Mouse (Mus musculus) embryonic stem cell, embryonic (primary cell): ENCODE results near the gene Fam196a.

Experiments used
- CTCF ChIA-PET, 4 experiments: fragments of 300-600 bp in 2 of 4; fragments of 350-600 bp in 2 of 4; sonication (Branson Sonifier 250); formaldehyde crosslinking; loops; one replicate each; lab custom pipeline; 2022; ENCODE audit warnings: inconsistent platforms in 2 of 4; lab: Charles Lee
- POLR2A ChIA-PET, 4 experiments: fragments of 300-600 bp in 2 of 4; fragments of 350-600 bp in 2 of 4; sonication (Branson Sonifier 250); formaldehyde crosslinking; loops; one replicate each; lab custom pipeline; 2022; ENCODE audit warnings: antibody characterized with exemption in 4 of 4, inconsistent platforms in 1 of 4; lab: Charles Lee

The Fam196a gene

GRCm38 (mm10) chr7:134937927-134938609 is at the start of gene Fam196a:
Gene Fam196a, minus strand, starts transcription at chr7:134938430.
- CTCF ChIA-PET: interaction anchor here (0.5 to 2.1 kb wide), 14 partner anchors 8 to 1302 kb away, joined by 3 to 7 read pairs (median 4); no protein-coding TSS in a partner anchor
- POLR2A ChIA-PET: interaction anchor here in 2 of 4 experiments (0.6 to 1.2 kb wide), 5 partner anchors 23 to 258 kb away, joined by 3 to 4 read pairs (median 3); no protein-coding TSS in a partner anchor

GRCm38 (mm10) chr7:134961608-134962007 is 23.4 kb upstream of the Fam196a start:
- ChIA-PET POLR2A (interaction anchor here in 2 of 4 experiments (1.0 kb wide), 2 partner anchors 16 to 23 kb away, joined by 3 read pairs; partner anchors contain the start of gene Fam196a (in 1 of the 2)), CTCF (interaction anchor here (0.6 to 2.9 kb wide), 37 partner anchors 14 to 663 kb away, joined by 3 to 30 read pairs (median 4); partner anchors contain the start of gene Fam196a (in 1 of the 4))

GRCm38 (mm10) chr7:134960871-134961270 is 22.6 kb upstream of the Fam196a start:
- POLR2A ChIA-PET: interaction anchor here in 2 of 4 experiments (1.0 kb wide), 2 partner anchors 16 to 23 kb away, joined by 3 read pairs; partner anchors contain the start of gene Fam196a (in 1 of the 2)
- CTCF ChIA-PET: interaction anchor here (0.6 to 2.9 kb wide), 42 partner anchors 13 to 755 kb away, joined by 3 to 30 read pairs (median 4); partner anchors contain the start of genes Fam196a (in 1 of the 4) and Mki67 (in 1 of the 4)

GRCm38 (mm10) chr7:134959086-134959485 is 20.9 kb upstream of the Fam196a start:
- CTCF ChIA-PET: no interaction called here
- POLR2A ChIA-PET: no interaction called here

DNA sequence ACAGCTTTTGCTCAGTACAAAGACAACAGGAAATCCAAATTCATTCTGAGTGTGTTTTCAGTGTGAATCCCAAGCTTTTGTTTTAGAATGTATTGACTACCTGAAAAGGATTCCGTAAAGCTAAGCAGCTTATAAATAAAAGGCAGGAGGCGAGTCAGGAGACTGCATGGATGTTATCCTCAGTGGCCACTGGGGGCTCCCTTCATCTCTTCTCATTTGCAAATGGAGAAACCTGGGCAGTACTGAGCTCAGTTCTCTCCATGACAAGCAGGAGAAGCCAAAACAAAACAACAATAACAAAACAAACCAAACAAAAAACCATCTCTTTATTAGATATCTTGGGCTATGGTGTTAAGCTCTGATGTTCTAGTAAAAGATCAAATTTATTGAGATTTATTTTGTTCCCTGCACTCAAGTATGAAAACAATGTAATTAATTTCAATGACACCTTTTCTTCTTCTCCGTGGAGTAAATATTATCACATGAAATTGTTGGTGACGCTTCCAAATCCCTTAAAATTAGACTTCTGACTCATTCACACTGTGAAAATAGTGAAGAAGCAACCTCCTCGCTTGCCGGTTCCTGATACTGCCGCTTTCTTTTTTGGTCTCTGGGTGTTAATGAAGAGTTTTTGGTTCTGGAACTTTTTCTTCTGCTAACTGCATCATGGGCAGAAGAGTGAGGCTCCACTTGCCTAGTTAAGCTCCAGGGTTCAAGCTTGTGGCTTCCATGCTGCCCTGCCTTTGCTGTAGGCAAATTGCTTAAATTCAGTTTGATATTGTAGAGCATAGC is 7.9 kb upstream of the Fam196a start:
- POLR2A ChIA-PET: interaction anchor here in 2 of 4 experiments (1.3 kb wide), 2 partner anchors 10 to 15 kb away, joined by 3 read pairs; no protein-coding TSS in a partner anchor
- CTCF ChIA-PET: interaction anchor here (0.6 to 1.8 kb wide), 18 partner anchors 8 to 700 kb away, joined by 3 to 14 read pairs (median 4); partner anchors contain the start of gene Fam196a (in 1 of the 4)

DNA sequence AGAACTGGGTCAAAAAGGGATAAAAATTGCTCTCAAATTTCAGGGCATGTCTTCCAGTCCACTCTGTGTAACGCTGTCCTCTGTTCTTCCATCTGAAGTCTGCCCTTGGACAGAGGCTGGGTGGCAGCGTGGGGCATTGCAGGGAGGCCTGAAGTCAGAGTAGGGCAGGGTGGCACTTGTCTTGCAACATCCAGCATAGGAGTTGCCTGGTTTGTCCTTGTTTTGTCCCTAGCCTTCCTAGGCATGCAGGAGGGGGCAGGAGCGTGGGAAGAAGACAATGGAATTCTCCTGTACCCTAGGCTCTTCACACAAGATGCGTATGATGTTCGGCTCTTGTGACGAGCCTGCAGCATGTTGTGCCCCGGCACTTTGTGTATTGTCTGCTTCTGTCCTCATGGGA is 5.5 kb upstream of the Fam196a start:
- ChIA-PET CTCF (no interaction called here), POLR2A (interaction anchor here in 1 of 4 experiments (1.2 kb wide), 1 partner anchor 11 kb away, joined by 4 read pairs; no protein-coding TSS in a partner anchor)

GRCm38 (mm10) chr7:134943063-134943462 is 4.8 kb upstream of the Fam196a start:
- ChIA-PET POLR2A (interaction anchor here in 2 of 4 experiments (1.2 to 1.3 kb wide), 2 partner anchors 10 to 25 kb away, joined by 3 to 4 read pairs; no protein-coding TSS in a partner anchor), CTCF (interaction anchor here in 2 of 4 experiments (0.6 to 0.9 kb wide), 3 partner anchors 247 to 488 kb away, joined by 3 read pairs; no protein-coding TSS in a partner anchor)

DNA sequence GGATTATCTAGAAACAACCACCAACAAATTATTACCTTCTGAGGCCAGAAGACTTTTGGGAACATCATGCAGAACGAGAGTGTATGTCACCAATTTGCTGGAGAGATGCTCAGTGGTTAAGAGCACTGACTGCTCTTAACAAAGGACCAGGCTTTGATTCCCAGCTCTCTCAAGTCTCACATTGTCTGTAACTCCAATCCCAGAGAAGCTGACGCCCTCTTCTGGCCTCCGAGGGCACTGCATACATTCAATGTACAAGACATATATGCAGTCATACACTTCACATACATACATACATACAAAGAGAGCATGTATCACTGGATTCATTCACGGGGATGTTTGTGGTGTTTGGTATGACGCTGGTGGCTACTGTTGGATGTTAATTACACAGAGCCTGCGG is 3.7 kb upstream of the Fam196a start:
- ChIA-PET POLR2A (interaction anchor here in 1 of 4 experiments (1.3 kb wide), 1 partner anchor 24 kb away, joined by 3 read pairs; no protein-coding TSS in a partner anchor), CTCF (interaction anchor here in 1 of 4 experiments (0.6 kb wide), 1 partner anchor 924 kb away, joined by 4 read pairs; no protein-coding TSS in a partner anchor)

- ChIA-PET POLR2A (interaction anchor here in 1 of 4 experiments (1.0 kb wide), 1 partner anchor 14 kb away, joined by 3 read pairs; no protein-coding TSS in a partner anchor), CTCF (interaction anchor here in 3 of 4 experiments (0.6 to 2.1 kb wide), 7 partner anchors 8 to 694 kb away, joined by 4 to 7 read pairs (median 5); no protein-coding TSS in a partner anchor)
These were observed 731 bp downstream of the Fam196a start for GRCm38 (mm10) chr7:134937471-134937926.

DNA sequence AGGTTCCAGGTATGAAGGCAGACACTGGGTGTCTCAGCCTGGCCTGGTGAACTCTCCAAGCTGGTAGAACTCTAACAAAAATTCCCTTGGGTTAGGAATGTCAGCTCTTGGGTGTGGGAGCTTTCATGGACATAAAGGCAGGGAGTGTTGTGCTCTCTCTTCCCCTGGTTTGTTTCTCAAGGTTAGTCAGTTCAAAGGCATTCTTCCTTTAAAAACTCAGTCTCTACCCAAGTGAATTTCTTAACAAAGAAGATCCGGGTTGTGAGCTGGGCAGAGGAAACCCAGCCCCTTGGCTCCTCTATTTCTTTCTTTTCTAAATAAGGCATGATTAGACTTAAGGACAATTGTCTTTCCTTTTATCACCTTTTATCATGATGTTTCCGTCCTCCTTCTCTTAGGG is 6.3 kb downstream of the Fam196a start:
- POLR2A ChIA-PET: interaction anchor here in 1 of 4 experiments (0.6 to 0.8 kb wide), 2 partner anchors 23 to 45 kb away, joined by 3 read pairs; no protein-coding TSS in a partner anchor
- CTCF ChIA-PET: interaction anchor here in 1 of 4 experiments (1.3 kb wide), 1 partner anchor 39 kb away, joined by 3 read pairs; no protein-coding TSS in a partner anchor

- ChIA-PET POLR2A (no interaction called here), CTCF (no interaction called here)
These were observed 36.2 kb downstream of the Fam196a start for GRCm38 (mm10) chr7:134901992-134902391.

- ChIA-PET CTCF (no interaction called here), POLR2A (interaction anchor here in 1 of 4 experiments (0.7 kb wide), 1 partner anchor 46 kb away, joined by 4 read pairs; no protein-coding TSS in a partner anchor)
These were observed 38.8 kb downstream of the Fam196a start for GRCm38 (mm10) chr7:134899462-134899861.

GRCm38 (mm10) chr7:134894604-134895003 is 43.6 kb downstream of the Fam196a start:
- ChIA-PET POLR2A (no interaction called here), CTCF (no interaction called here)

DNA sequence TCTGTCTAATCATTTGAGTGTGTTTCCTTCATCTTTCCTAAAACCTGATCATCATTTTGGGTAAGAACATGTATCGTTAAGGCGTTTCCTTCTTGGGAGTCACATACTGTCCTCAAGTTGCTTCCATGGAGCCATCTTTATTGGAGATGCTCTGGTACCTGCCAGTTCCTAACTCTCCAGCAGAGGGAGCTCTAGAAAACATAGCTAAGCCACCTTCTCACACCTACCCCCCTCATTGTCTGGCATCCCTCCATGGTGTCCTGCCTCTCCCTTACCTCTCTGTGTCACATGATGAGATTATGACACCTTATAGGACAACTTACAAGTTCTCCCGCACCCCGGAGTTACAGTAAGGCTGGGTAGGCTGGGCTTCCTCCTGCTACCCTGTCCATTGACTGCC is 45.3 kb downstream of the Fam196a start:
- ChIA-PET POLR2A (interaction anchor here in 2 of 4 experiments (1.0 to 1.2 kb wide), 2 partner anchors 11 to 46 kb away, joined by 3 to 4 read pairs; partner anchors contain the start of gene Fam196a (in 1 of the 2)), CTCF (interaction anchor here (0.6 to 1.6 kb wide), 16 partner anchors 10 to 749 kb away, joined by 3 to 12 read pairs (median 4); partner anchors contain the start of gene Fam196a (in 2 of the 4))

GRCm38 (mm10) chr7:134892449-134892871 is 45.8 kb downstream of the Fam196a start:
- CTCF ChIA-PET: interaction anchor here in 2 of 4 experiments (0.8 to 1.6 kb wide), 10 partner anchors 10 to 595 kb away, joined by 3 to 7 read pairs (median 4); partner anchors contain the start of gene Fam196a (in 2 of the 2)
- POLR2A ChIA-PET: interaction anchor here in 2 of 4 experiments (1.0 to 1.2 kb wide), 2 partner anchors 11 to 46 kb away, joined by 3 to 4 read pairs; partner anchors contain the start of gene Fam196a (in 1 of the 2)

- ChIA-PET POLR2A (interaction anchor here in 1 of 4 experiments (0.6 kb wide), 1 partner anchor 1359 kb away, joined by 3 read pairs; no protein-coding TSS in a partner anchor), CTCF (interaction anchor here in 2 of 4 experiments (0.6 kb wide), 2 partner anchors 55 to 179 kb away, joined by 4 to 5 read pairs; partner anchors contain the start of gene Fam196a (in 1 of the 2))
These were observed 54.7 kb downstream of the Fam196a start for GRCm38 (mm10) chr7:134883516-134883915.

DNA sequence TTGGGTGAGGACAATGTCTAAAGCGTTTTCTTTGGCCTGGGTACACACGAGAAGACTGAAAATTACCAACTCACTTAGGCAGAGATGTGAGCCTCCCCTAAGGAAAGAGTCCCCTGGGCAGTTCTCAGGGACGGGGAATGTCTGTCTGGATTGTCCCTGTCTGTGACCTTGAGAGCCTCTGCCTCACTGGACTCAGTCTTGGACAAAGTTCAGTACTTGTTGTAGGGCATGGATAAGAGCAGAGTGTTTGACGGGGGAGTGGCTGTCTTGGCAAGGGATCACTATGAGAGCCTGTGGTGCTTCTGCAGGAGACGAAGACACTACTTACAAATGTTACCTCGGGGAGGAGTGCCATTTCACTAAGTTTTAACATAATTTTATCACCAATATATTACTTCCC is 57.8 kb downstream of the Fam196a start:
- POLR2A ChIA-PET: interaction anchor here in 1 of 4 experiments (1.6 kb wide), 1 partner anchor 11 kb away, joined by 3 read pairs; no protein-coding TSS in a partner anchor
- CTCF ChIA-PET: no interaction called here
